Mouse (Mus musculus): ENCODE data around the gene Gm49383.

Gene Gm49383

DNA sequence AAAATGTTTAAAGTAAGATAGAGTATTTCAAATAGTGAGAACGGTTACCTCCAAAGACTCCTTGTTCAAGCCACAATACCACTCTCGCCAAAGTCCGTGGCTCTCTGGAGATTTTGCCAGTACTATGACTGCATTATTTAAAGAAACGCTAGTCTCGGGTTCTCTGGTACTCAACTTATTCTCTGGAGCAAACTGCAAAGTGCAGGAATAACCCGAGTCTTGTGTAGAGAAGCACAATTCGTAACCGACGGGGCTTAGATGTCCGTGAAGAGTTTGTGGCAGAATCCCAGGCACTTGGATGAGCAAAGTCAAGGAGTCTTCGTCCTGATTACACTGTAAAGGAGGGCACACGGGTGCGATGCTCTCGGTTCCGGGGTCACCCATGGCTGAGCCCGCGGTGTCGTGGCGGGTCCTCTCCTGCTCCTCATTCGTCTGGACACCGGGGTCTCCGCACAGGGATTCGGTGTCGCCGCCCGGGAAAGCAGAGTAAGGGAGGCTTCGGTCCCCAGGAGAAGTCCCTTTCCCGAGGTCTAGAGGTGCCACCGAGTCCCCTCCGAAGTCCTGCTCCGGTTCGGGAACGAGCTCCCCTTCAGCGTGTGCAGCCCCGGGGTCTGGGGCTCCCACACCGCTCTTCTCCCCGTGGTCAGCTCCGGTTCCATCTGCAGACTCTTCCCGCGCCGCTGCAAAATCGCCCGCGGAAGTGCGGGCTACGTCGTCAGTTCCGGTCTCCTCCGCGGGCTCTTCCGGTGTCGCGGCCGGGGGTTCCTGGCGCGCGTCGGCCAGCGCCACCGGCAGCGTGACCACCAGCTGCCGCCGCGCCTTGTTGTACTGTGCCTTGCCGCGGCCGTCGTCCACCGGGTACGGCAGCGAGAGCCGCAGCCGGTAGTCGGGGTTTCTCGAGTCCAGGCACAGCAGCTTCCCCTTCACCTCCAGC is at the start of gene Gm49383:
Gm49383 (minus strand) TSS at position 661 of the 934 bp plus-strand sequence.
- peak; percentile 71 for DNase-seq

DNA sequence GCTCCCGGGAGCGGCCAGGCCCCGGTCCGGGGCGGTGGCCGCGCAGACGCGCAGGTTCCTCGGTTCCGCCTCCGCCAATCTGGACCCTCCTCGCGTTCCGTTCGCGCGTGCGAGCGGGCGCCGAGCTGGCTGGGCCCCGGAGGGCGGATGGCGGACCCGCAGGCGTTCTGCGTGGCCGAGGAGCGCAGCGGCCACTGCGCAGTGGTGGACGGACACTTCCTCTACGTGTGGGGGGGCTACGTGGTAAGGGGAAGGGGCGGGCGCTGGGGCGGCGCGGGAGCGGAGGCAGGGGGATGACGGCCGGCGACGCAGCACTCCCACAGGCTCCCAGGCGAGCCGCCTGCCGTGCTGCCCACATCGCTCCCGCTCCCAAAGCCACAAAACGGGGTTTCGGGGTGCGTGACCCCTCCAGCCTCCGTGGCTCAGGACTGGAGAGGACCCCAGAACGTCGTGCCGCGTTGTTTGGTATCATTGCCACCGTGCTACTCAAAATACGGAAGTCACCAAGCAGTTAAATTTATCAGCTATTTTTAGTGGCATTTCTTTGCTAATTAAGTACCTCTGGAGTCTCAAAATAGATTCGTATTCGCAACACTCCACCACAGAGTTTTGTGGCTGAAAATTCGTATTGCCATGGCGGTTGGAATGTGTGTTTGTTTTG is 45.0 kb upstream of the Gm49383 start:
- DNase-seq = peak; percentile 74

DNA sequence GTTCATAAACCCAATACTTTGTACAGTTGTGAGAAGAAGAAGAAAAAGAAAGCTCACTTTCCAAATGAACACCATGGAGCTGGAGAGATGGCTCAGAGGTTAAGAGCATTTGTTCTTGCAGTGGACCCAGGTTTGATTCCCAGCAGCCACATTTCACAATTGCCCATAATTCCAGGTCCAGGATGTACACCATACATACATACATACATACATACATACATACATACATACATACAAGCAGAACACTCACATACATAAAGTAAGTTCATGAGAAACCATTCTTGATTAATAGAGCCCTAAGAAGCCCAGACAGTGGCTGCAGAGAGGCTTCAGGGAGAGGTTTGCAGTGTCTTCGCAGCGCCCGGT is 44.5 kb upstream of the Gm49383 start:
- DNase-seq = no peak

DNA sequence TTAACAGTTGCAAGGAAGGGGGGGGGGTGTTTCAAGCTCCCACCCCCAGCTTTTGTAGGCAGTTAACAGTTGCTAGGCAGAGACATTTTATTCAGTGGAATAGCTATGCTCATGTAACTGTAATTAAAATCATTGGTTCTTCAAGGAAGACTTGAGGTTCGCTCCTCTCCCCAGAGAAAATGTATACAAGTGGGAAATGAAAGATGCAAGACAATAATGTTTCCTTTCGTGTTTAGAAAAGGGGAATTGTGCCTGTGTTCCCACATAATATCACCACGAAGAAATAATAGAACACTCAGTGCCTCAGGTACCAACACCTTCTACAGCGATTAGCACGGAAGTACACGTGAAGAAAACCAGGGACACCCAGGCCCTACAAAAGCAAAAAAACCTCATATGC is 44.0 kb upstream of the Gm49383 start, which contains the start of gene Klhdc1:
Klhdc1 (plus strand) TSS at position 301 of the 400 bp plus-strand sequence.
- DNase-seq = no peak

DNA sequence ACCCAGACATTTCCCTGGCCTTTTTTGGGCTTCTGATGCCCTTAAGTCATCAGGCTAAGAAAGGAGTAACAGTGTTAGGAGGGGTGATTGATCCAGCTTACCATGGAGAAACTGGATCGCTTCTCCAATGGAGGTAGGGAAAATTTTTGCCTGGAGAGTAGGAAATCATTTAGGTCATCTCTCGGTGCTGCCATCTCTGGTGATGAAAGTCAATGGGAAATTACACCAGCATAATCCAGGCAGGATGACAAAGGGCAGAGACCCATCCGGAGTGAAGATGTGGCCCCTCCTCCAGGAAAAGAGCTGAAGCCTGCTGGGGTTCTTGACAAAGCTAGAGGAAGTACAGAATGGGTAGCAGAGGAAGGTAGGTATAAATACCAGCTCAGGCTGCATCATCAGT is 41.4 kb upstream of the Gm49383 start:
- no peak for DNase-seq

DNA sequence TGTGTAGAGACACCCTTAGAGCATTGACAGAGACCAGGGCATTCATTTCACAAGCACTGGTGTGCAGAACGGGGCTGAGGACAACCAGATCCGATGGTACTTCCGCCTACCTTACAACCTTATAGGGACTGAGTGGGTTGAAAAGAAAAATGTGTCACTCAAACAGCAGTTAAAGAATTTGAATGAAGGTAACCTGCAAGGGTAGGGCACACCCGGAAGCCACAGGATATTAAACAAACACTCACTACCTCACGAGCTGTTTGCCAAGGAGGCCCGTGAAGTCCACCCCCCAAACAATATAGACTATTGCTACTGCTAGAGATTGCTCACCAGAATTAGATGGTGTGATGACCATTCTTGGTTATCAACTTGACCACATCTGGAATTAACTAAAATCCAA is 38.9 kb upstream of the Gm49383 start:
- no peak for DNase-seq

DNA sequence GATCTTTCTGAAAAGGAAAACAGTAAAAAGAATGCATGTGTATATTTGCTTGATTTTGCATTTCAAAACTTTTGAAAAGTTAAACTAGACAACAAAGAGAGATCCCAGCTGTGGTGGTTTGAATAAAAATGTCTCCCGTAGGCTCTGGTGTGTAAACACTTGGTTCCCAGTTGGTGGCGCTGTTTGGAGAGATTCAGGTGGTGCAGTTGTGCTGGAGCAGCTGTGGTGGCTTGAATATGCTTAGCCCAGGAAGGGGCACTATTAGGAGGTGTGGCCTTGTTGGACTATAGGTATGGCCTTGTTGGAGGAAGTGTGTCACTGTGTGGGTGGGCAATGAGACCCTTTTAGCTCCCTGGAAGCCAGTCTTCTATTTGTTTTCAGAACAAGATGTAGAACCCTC is 32.3 kb upstream of the Gm49383 start:
- DNase-seq = peak; percentile 34

DNA sequence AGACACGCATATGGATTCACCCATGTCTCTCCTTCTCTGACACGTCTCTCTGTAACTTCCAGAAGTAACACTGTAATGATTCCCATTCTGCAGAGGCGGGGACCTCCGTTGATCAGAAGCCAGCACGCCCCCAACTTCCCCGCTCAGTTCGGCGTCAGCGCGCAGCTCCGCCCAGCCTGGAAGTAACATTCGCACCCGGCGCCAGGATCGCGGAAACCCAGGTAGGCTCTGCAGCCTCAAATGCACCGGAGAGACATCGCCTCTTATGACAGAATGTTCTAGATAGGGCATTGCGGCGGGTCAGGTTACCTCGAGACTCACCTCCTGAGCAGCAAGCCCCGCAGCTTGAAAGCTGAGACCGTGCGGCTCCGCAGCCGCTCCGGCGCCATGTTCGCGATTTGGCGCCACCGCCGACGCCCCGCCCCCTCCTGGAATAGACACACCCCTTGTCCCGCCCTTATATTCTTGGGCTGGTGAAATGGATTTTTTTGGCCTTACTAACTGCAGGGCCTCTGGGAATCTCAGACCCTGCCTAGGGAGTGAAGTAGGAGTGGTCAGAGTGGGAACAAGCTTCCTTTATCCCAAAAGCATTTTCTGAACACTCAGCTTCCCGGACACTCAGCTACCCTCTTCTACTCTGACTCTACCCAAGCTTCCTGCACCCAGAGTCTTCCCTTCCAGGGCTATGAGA is 31.0 kb upstream of the Gm49383 start, which contains the start of gene Pole2:
Pole2 (minus strand) TSS at position 420 of the 691 bp plus-strand sequence.
- peak; percentile 90 for DNase-seq

DNA sequence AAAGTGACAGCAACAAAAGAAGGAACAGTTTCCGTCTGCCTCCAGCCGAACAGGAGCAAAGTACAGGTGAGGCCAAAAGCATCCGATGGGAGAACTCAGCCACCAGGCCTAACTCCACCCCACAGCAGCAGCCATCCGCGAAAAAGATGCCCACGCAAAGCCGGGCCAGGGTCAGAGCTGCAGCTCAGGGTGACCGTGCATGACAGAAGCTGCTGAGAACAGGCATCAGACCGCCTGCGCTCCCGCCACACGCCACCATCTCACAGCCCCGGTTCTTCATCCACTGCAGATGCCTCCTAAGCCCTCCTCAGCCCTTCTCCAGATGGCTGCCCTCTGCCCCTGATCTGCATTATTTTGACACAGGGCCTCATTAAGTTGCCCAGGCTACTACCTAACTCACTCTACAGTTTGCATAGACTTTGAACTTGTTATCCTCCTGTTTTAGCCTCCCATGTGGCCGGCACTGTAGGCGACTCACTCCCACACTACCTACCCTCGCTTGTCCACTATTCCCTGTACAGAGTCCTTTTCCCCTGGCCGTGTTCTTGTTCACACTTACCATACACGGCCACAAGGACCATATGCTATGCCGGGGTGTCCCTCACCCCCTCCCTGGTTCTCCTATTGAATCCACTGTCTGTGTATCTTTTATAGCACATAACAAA is 23.8 kb upstream of the Gm49383 start:
- no peak for DNase-seq

DNA sequence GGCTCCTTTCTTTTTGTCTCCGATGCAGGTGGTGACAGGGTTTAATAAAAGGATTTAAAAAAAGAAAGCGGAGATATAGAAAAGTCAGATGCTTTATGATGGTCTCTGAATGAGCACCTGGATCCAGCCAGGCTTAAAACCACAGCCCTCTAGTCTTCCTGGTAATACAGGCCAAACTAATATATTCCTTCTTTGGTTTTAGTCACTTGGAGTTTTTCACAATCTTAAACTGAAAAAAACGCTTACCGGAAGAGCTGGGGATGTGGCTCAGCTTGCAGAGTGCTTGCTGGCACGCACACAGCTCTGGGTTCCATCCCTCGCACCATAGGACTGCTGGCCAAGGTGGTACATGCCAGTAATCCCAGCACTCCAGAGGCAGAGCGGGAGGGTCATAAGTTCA is 19.7 kb upstream of the Gm49383 start:
- DNase-seq = no peak

DNA sequence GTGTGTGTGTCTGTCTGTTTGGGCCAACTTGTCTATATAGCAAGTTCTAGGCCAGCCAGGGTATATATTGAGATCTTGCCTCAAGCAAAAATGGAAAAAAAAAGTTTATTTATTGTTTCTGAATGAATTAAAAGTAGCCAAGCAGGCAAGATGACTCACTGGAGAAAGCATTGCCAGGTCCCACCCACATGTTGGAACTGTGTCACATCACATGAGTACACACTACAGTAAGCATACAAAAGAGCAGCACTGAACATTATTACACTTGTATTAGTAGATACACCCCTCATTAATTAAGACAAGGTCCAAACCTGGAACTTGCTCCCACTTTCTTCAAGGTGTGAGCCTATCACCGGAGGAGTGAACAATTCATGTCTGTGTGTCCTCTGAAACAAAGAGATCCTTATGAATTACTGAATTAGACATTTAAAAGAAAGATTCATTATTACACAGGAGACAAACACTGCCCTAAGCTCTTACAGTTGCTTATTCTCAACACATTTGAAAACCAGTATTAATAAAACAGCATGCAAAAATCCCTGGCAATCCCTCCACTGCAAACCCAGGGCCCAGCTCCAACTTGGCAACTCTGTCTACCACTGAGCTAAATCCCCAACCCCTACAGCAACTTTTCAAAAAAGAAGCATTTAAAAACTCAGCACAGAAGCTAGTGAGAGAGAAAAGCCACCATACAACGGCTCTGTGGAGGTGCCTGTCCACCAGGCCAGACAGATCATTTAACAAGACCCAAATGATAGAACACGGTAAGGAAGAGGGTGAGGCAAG is 18.3 kb upstream of the Gm49383 start:
- DNase-seq = peak; percentile 54

DNA sequence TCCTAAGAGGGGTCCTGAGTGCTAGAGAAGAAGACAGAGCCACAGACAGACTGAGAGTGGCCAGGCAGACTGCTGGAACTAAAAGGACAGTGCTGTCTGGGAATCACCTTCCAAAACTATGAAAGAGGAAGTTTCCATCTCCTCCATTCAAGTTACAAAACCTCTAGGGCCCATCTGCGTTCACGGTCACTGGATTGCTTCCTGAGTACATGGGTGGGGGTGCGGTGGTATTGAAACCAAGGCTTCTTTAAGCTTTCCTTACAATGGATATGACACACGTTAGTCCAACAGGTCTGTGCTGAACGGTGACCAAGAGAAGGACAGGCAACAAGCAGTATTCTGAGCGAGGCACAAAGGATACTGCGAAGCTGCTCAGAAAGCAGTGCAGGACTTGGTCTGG is 17.5 kb upstream of the Gm49383 start:
- DNase-seq = no peak

DNA sequence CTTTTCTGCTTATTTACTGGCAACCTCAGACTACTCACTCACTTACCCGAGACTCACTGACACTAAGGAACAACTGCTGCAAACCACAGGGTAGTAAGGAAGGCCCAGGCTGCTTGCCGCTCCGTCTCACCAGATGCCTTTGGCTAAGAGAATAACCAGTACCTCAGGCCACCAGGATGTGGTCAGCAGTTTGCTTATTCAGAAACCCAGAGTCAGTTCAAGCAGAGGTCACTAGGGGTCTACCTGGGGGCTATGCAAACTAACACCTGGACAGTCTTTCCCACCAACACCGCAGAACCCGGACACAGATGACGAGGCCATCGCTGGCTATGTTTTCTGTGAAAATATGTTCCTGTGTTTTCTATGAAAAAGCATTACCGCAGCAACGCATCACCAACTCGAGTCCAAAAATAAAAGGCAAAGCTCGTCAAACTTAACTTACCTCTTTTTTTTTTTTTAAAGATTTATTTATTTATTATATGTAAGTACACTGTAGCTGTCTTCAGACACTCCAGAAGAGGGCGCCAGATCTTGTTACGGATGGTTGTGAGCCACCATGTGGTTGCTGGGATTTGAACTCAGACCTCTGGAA is 16.4 kb upstream of the Gm49383 start:
- DNase-seq = no peak

DNA sequence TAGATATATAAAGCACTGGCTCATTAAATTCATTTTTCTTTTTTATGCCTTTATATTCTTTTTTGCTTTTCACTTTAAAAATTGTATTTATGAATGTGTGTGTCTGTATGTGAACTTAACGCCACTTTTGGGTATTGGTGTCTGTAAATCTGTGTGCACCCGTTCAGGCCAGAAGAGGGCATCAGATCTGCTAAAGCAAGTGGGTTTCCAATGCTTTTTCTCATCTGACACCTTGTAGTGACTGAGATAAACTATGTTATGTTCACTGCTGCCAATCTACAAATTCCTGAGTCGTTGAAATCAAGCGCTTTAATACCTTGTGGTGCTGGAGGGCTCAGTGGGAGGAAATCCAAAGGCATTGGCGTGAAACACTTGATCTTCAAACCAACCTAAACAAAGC is 14.2 kb upstream of the Gm49383 start:
- DNase-seq = peak; percentile 27

DNA sequence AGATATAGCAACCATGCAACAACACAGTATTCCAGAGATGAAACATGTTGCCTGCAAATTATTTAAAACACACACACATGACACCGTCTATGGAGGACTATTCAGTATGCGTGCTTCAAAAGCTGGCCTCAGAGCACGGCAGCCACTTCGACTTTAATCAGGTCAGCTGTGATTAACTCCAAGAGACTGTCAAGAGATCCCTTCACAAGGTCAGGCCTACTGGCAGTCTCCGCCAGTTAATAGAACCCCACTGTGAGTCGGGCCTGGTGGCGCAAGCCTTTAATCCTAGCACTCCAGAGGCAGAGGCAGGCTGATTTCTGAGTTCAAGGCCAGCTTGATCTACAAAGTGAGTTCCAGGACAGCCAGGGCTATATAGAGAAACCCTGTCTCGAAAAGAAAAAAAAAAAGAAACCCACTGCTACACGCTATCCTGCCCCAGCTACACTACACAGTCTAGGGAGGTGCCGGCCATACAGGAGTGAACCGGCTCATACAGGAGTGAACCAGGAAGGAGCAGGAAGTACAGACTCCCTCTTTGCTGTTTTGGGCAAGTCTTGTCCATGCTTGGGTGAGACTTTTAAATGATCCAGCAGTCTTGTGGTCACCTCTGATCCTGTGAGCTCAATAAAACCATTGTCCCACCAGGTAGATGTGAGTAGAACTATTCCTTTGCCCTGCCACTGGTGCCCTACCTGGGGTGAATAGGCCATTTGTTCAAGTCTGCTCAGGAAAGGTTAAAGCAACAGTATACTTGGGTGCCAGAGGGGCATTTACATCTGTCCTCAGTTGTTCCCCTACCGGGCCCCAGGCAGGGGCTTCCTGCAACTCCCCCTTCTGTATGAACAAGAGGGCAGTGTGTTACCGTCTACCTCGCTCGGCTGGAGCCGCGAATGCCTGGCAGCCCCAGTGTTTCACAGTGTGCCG is 13.4 kb upstream of the Gm49383 start:
- no peak for DNase-seq

DNA sequence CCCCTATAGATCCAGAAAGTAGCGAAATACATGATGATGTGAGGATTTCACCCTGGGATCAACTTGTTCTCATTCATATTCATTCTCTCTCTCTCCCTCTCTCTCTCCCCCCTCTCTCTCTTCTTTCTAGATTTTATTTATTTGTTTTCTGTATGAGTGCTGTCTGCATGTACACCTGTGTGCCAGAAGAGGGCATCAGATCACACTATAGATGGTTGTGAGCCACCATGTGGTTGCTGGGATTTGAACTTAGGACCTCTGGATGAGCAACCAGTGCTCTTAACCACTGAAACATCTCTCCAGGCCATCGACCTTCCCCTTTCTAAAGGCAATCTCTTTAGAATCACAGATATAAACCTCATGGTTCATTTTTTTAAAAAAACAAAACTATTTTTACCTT is 11.6 kb upstream of the Gm49383 start:
- DNase-seq = no peak

DNA sequence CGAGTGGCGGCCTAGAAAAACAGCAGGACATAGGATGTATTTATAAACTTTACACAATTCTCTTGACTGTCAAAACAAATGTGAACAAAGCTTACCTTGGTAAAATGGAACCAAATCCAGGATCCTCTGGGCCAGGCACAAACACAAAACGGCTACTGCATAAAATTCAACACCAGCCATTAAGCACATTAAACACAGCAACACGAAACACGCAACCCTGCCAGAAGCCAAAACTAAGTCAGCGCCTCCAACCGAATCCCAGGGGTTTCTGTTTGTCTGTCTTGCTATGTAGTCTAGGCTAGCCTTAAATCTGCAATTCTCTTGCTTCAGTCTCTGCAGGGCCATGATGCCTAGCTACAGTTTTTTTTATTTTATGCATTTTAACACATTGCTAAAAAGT is 11.0 kb upstream of the Gm49383 start:
- no peak for DNase-seq

DNA sequence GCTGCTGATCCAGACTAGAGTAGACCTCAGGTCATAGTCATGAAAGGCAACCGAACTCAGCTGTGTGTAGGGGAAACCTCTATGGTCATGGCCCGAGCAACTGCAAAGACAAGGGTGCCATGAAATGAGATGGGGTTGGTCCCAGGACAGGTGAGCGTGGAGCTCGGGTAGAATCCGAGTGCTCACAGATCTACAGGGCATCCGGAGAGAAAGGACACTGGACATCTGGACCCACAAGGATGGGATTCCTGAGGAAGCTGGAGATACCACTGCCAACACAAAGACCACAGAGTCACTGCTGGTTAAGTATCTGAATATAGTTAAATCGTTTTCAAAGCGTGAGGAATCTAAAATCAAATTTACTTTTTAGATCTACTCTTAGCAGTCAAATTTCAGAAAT is 10.5 kb upstream of the Gm49383 start:
- DNase-seq = no peak

DNA sequence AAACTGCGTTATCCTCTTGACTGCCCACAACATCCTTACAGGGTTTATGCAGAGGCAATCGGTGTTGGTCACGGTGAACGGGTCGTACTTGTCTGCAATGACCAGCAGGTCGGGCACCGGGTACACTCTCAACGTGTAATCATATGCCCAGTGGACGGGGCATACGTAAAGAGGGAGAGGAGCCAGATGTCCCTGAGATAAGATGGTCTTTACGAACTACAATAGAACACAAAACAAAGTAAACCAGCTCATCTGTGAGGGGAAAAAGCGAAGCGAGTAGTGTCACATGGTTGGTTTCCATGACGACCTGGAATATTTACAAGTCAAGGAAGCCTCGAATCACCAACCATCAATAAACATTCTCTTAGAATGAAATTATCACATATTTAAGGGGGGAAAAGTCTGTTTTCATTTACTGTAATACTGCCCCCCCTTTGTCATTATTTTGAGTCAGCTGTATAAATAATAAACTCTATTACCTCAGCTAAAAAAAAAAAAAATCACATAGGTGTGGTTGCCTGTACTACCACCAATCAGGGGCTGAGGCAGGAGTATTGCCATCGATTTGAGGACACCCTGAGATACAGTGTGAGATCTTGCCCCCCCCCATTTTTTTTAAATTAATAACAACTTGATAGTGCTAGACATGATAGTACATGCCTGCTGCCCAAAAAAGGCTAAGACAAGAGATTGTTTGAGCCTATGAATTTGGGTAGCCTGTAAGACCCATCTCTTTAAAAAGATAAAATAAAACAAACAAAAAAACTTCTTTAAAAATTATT is 7.3 kb upstream of the Gm49383 start, which contains the start of gene Gm49384:
Gm49384 (minus strand) TSS at position 216 of the 782 bp plus-strand sequence.
- DNase-seq = no peak

DNA sequence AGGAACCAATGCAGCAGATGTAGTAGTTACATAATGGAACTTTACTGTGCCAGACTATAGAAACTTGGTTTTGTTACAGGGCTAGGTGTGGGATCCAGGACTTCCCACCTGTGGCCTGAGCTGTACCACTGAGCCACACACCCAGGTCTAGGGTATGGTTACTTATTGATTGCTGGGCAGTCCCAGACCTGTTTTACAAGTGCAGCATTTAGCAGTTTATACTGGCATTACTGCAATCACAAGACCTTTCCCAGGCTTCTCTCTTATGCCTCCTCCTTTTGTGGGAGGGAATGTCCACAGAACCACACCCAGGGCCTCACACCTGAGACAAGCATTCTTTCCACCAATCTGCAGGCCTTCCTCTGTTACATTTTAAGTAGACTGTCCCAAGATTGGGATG is 2.1 kb upstream of the Gm49383 start:
- no peak for DNase-seq
